Mouse (Mus musculus) neural tube, embryonic 12.5 days (tissue): ENCODE data around the gene Chrng. TPM values are rescaled to one million over a fixed set of nuclear protein-coding genes. Genes with fewer than 3 reads are reported as not detected.

Experiments
- polyA plus RNA-seq: library from polyadenylated mRNA; unstranded; fragments of >200 nt; fragmentation: Nextera tagmentation; extraction: Ambion mirVana; gene quantifications from 2 replicates; pipeline ENCODE4 v1.2.1, GENCODE M21; 2016

The Chrng gene
- polyA plus RNA-seq, 1 experiment from 2014 or later, result 3.2 TPM

Other genes starting within 250 kb of the Chrng start
- gene Alppl2, start 114.7 kb upstream of the Chrng start, polyA plus RNA-seq, result not detected in 2 replicates
- gene Alpi, start 103.1 kb upstream of the Chrng start, polyA plus RNA-seq, result not detected in 2 replicates
- gene Akp3, start 79.7 kb upstream of the Chrng start, polyA plus RNA-seq, result not detected in 2 replicates
- gene Ecel1, start 48.1 kb upstream of the Chrng start, polyA plus RNA-seq, result 65.3 and 70.1 TPM in 2 replicates
- 2.7 and 4.6 TPM in 2 replicates for gene Prss56, start 21.3 kb upstream of the Chrng start, polyA plus RNA-seq
- gene Chrnd, start 14.1 kb upstream of the Chrng start, polyA plus RNA-seq, result 0.53 and 0.60 TPM in 2 replicates
- gene Eif4e2, start 9.3 kb downstream of the Chrng start, polyA plus RNA-seq, result 138 and 150 TPM in 2 replicates
- gene Efhd1, start 59.7 kb downstream of the Chrng start, polyA plus RNA-seq, result 0.37 and 0.84 TPM in 2 replicates
- 62.4 and 66.1 TPM in 2 replicates for gene Gigyf2, start 122.3 kb downstream of the Chrng start, polyA plus RNA-seq
- 1.0 TPM in 2 replicates for gene Kcnj13, start 190.1 kb downstream of the Chrng start, polyA plus RNA-seq